Mouse (Mus musculus): ENCODE data around the gene Ankrd13a.

DNA sequence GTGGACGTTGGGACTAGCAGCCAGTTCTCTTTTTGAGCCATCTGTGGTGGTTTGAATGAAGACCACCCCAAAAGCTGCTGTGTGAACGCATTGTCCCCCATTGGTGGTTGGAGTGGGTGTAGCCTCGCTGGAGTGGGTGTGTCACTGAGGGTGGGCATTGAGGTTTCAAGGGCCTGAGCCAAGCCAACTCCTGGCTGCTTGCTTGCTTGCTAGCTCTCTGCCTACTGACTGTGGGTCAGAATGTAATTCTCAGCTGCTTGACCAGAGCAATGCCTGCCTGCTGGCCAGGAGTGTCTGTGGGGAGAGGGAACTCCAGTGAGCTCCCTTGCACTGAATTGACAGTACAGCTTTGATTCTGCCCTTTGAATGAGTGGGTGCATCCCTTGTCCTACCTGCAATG is 55.3 kb downstream of the Ankrd13a start:
- TF ChIP-seq POLR2A (IDR thresholded peaks at IDR 0.05; ENCODE audit: insufficient read length, low read depth) (no peak), MYOG (IDR thresholded peaks at IDR 0.05; ENCODE audit: control insufficient read depth in 1 of 3, insufficient read depth in 1 of 3, insufficient read length in 2 of 3, low read depth in 2 of 3) (peak in 2 of 3 experiments; percentile 19 to 74), TCF3 (IDR thresholded peaks at IDR 0.05; ENCODE audit: insufficient read length, low read depth) (no peak), REST (IDR thresholded peaks at IDR 0.05; ENCODE audit: insufficient read depth, insufficient read length) (no peak), POLR2AphosphoS2 (IDR thresholded peaks at IDR 0.05; ENCODE audit: insufficient read length, low read depth) (no peak), TCF12 (IDR thresholded peaks at IDR 0.05; ENCODE audit: insufficient read depth, poor library complexity, severe bottlenecking) (no peak), CEBPB (IDR thresholded peaks at IDR 0.05; ENCODE audit: insufficient read depth, poor library complexity, severe bottlenecking) (no peak), USF1 (IDR thresholded peaks at IDR 0.05; ENCODE audit: low read depth) (no peak), MAX (IDR thresholded peaks at IDR 0.05; ENCODE audit: low read depth) (no peak), SRF (IDR thresholded peaks at IDR 0.05; ENCODE audit: control insufficient read depth, insufficient read length, low read depth) (no peak), E2F4 (IDR thresholded peaks at IDR 0.05; ENCODE audit: insufficient read depth) (no peak)

Measured in myocyte (in vitro differentiated cells).